Mouse (Mus musculus) 3134 (cell line): ENCODE data around the gene Mipol1.

Experiments
- DNase-seq: peaks from one replicate; pipeline ENCODE4 v3.0.0-alpha.2; 2011; ENCODE audit warnings: low spot score; ENCODE audit not compliant: insufficient read length; ENCODE audit errors: extremely low read depth

Gene Mipol1

GRCm38 (mm10) chr12:57511560-57511959, 281.3 kb downstream of the Mipol1 start:
- no peak for DNase-seq

DNA sequence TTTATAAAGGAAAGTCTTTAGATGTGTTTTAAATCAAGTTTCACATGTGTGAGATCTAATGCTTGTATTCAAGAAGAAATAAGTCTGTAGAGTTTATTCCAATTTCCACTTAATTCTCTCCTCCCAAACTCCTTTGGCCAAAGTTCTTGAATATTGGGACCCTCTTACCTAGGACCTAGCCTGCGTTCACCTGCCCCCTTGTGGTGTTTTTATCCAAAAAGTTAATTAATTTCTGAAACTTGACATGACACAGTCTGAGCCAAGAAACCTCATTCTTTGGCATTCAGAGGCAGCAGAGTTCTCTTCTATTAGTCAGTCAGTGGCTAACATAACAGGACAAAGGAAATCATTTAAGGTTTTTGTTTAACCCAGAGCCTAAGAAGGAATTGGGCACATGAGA, 284.3 kb downstream of the Mipol1 start:
- no peak for DNase-seq

DNA sequence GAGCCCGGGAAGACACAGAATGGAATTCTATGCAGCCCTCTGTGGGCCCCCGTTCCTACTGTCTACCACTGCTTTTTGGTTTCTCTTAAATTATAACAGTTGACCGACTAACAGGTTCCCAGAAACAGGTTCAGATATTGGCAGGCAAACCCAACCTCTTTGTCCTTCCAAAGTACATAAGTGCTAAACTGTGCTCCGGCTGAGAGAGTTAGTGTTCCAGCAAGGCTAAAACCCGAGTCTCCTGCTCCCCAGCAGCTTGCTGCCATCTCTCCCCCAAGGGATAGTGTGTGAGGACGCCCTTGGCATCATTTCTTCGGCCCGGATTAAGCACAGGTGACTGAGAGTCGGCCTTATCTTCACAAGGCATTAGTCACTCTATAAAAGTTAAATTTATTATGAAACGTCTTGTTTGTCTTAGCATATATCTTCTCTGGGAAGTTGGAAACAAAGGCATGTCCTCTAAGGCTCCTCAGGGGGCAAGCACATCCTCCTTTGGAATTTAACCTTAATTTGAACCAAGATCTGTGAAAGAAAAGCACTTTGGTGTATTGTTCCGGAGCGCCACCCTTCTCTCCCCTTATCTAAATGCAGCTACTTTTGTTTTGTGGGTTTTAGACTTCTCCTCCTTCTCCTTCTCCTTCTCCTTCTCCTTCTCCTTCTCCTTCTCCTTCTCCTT, 285.6 kb downstream of the Mipol1 start:
- no peak for DNase-seq

DNA sequence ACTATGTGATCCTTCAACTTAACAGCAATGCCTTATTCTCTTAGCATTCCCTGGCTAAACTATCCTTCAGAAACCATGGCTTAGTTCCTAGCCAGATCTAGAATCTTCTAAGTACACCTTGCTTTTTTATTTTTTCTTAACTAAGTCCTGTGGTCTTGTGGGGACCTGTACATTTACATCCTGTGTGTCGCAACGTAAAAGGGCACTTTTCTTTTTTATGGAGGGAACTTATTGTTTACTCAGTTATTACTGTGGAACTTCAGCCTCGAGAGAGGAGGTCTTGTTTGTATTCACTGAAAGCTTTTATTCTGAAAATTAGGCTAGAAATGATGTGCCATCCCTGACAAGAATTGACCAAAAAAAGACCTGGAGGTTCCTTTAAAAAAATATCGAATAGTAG, 298.1 kb downstream of the Mipol1 start:
- DNase-seq, result no peak

DNA sequence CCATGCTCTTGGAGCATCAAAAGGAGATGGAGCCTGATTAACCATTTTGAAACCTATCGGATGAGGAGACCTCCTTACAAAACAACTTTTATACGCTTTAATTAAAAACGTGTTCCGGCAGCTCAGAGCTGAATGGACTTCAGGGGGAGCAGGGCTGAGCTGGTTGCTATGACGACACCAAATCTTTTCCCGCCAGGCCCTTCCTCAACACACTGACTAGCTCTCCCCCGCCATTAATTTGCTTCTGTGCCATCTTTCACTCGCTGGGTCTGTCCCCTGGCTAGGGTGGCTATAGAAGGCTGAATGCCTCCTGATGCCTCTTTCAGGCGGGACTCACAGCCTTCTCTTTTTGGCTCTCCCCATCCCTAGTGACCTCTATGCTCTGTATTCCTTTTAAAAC, 300.2 kb downstream of the Mipol1 start:
- no peak for DNase-seq

DNA sequence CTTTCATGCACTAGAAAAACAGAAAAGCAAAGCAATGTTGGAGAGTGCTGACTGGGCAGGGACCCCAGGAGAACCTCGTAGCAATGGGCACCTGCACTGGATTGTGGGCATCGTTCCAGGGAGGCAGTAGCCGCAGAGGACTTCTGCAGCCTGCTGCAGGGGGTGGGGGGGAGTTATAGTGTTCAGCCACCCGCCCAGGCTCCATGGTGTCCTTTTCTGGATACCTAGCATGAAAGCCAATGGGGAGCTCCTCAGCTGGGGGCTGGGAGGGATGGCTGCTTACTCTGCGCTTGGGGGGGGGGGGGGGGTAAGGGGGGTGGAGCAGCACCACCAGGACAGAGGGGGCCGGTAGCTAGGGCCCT, 304.3 kb downstream of the Mipol1 start:
- DNase-seq, result no peak

GRCm38 (mm10) chr12:57534879-57535611, 304.8 kb downstream of the Mipol1 start:
- DNase-seq, result no peak

GRCm38 (mm10) chr12:57536056-57536908, 306.1 kb downstream of the Mipol1 start:
- DNase-seq, result no peak

DNA sequence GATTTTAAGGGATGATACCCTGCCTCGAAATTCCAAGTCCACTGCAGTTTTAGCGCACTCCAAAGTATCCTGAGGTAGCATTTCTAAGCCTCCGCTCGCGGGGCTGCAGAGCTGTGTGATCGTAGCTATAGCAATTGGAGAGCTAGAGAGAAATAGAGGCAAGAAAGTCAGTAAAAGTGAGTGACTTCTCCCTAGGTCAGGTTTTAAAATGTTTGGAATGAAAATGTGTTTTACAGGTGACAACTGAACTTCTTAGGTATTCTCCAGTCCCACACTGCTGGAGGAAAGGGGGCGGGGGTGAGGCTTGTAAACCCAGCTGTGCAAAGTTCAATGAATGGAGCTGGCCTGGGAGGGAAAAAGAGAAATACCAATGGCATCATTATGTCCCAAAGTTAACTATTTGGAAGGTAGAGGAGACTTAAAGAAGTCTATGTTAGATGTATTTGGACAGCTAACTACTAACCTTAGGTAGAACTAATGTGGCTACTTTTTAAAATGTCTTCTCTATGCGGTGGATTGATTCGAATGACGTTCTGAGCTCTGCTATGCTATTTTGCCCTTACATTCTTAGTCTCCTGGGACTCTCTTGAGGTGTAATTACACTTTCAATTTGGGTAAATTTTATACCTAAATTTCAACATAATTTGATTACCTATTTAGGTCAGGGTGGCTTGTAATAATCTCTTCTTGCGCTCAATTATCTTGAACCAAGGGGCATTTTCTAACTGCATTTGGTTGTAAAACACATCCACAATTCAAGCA, 306.9 kb downstream of the Mipol1 start:
- no peak for DNase-seq

- DNase-seq, result no peak
Observed at GRCm38 (mm10) chr12:57537791-57538587, 307.8 kb downstream of the Mipol1 start.

DNA sequence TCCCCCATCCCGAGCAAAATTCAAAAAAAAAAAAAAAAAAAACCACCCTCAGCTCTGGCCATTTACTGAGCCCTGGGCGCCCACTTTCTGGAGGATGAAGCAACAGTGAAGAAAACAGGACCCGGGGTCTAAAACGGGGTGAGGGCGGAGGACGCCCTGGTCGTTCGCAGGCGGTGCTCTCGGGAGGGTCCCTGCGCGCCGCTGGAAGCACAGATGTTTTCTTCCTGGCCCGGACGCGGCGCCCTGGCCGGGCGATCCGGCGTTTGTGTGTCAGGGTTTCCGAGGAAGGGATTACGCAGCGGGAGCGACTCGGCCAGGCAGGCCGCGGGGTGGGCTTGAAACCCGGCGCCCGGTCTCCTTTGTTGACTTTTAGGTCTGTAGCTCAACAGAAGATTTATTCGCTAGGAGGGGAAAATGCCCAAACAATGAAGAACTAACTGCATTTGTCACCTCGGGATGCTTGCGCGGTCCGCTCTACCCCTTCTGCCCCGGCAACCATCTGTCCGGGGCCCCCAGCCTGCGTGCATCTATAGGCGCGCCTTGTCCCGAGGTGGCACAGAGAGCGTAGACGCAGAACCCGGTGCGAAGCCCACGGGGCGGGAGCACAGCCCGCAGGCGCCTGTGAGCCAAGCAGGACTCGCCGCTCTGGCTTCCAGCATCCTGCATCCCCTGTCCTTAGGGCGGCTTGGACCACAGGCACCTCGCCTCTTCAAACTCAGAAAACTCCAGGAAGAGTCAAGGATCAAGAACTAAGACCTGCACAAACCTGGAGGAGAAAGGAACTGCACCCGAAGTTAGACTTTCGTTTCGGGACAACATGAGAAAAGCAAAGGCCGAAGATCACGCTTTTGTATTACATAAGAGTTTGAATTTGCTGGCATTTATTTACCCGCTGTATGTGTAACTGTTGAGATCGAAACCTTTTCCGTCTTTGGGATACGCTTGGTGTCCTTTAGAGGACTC, 308.6 kb downstream of the Mipol1 start:
- no peak for DNase-seq

- DNase-seq, result no peak
Observed at GRCm38 (mm10) chr12:57539551-57539985, 309.3 kb downstream of the Mipol1 start.

GRCm38 (mm10) chr12:57541118-57541517, 310.9 kb downstream of the Mipol1 start:
- no peak for DNase-seq

DNA sequence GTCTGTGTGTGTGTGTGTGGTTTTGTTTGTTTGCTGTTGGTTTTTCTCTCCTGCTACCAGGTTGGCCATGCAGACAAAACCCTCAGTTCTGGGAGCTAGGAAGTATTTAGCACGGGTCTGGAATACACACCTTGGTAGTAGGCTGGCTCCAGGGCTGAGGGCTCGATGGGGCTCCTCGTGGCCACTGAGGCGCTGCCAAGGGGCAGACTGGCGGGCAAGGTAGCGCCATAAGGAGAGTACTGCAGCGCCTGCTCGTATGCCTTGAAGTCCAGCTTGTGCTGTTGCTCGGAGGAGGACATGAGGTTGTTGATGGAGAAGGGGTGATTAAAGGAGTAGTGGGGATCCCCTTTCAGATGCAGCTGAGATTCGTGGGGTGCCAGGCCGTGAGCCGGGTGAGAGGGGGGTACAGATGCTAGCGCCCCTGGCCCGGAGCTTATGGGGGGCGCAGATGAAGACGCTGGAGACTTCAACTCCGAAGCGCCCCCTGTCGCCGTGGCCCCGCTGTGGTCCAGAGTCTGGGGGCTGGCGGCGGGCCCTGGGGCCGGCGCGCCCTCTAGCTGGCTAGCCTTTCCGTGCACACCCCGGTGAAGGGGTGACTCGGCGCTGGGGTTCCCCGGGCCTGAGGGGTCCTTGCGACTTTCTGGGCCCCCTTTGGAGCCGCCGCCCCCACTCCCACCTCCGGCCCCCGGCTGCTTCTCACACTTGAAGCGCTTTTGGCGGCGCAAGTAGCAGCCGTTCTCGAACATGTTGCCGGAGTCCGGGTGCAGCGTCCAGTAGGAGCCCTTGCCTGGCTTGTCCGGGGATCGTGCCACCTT, 311.9 kb downstream of the Mipol1 start:
- DNase-seq, result no peak

GRCm38 (mm10) chr12:57542746-57543626, 312.8 kb downstream of the Mipol1 start:
- no peak for DNase-seq

- DNase-seq, result no peak
Observed at GRCm38 (mm10) chr12:57543627-57543991, 313.4 kb downstream of the Mipol1 start.
